Mouse (Mus musculus): Measurements from ENCODE around the gene Prr23a2.
"Not testable (repeated sequence)": the region's sequence is repeated elsewhere in the genome, so short reads cannot be mapped to it uniquely, and the experiment has no call there.

The Prr23a2 gene

GRCm38 (mm10) chr9:98856210-98856609, at the start of gene Prr23a2:
Gene Prr23a2, plus strand, starts transcription at chr9:98856494.
- no peak for DNase-seq (ENCODE audit: low read depth, low spot score)

GRCm38 (mm10) chr9:98807631-98808030, 48.7 kb upstream of the Prr23a2 start:
- no peak for DNase-seq (ENCODE audit: low read depth, low spot score)

DNA sequence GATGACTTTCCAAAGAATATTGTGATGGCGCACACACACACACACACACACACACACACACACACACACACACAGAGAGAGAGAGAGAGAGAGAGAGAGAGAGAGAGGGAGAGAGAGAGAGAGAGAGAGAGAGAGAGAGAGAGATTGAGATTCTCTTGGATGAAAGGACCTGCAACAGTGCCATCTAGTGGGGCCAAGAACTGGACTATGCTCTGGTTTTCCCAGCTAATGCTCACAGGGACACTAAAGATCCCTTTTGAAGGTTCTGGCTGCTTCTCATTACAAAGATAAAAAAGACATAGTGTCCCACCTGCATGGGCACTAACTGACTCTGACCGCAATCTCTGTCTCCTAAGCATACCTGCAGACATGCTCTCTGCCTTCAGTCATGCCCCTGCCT, 46.8 kb upstream of the Prr23a2 start:
- not testable (repeated sequence) for DNase-seq (ENCODE audit: low read depth, low spot score)

GRCm38 (mm10) chr9:98816066-98816465, 40.2 kb upstream of the Prr23a2 start:
- no peak for DNase-seq (ENCODE audit: low read depth, low spot score)

GRCm38 (mm10) chr9:98817592-98817991, 38.7 kb upstream of the Prr23a2 start:
- DNase-seq (ENCODE audit: low read depth, low spot score): no peak

- no peak for DNase-seq (ENCODE audit: low read depth, low spot score)
Observed at GRCm38 (mm10) chr9:98818971-98819370, 37.3 kb upstream of the Prr23a2 start.

DNA sequence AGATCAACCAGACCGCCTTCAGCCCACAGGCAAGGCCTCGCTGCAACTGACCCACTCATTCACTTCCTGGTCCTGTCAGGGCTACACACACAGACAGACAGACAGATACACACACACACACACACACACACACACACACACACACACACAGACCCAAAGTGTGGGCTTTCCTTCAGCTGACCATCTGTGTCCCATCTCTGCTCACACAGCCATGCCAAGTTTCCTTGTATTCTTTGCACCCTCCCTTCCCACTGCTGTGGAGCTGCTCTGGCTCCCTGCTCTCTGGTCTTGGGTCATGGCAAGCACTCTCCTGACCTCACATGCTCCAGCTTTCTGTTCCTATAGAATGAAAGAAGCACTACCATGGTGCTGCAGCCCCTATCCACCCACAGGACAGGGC, 36.8 kb upstream of the Prr23a2 start:
- no peak for DNase-seq (ENCODE audit: low read depth, low spot score)

- no peak for DNase-seq (ENCODE audit: low read depth, low spot score)
Observed at GRCm38 (mm10) chr9:98820461-98820860, 35.8 kb upstream of the Prr23a2 start.

- DNase-seq (ENCODE audit: low read depth, low spot score): no peak
Observed at GRCm38 (mm10) chr9:98821067-98821466, 35.2 kb upstream of the Prr23a2 start.

- DNase-seq (ENCODE audit: low read depth, low spot score): no peak
Observed at GRCm38 (mm10) chr9:98823805-98824204, 32.5 kb upstream of the Prr23a2 start.

GRCm38 (mm10) chr9:98829508-98829907, 26.8 kb upstream of the Prr23a2 start:
- no peak for DNase-seq (ENCODE audit: low read depth, low spot score)

DNA sequence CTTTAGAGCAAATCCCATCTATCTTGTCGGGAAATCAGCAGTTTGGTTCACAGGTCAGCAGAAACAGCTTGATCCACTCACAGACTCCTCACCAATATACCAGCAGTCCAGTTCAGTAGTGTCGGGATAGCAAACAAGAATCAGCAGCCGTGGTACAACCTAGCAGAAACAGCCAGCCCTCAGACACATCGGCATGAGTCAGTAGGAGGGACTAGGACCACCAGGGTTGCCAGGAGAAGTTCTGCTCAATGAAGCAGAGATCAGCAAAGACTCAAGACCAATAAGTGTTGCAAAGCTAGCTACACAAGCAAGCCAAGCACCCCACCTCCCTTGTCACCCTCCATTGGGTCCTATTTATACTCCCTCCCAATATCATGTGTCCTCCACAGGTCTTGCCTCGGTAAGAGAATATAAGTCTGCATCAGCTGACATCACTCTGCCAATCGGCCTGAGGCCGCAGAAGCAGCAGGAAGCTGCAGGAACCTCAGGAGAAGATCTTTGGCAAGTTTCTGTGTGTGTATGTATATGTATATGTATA, 18.7 kb upstream of the Prr23a2 start:
- no peak for DNase-seq (ENCODE audit: low read depth, low spot score)

GRCm38 (mm10) chr9:98842117-98842516, 14.2 kb upstream of the Prr23a2 start, which contains the start of gene Prr23a1:
Gene Prr23a1, plus strand, starts transcription at chr9:98842503.
- DNase-seq (ENCODE audit: low read depth, low spot score): no peak

- DNase-seq (ENCODE audit: low read depth, low spot score): no peak
Observed at GRCm38 (mm10) chr9:98863463-98863862, 7.2 kb downstream of the Prr23a2 start.

DNA sequence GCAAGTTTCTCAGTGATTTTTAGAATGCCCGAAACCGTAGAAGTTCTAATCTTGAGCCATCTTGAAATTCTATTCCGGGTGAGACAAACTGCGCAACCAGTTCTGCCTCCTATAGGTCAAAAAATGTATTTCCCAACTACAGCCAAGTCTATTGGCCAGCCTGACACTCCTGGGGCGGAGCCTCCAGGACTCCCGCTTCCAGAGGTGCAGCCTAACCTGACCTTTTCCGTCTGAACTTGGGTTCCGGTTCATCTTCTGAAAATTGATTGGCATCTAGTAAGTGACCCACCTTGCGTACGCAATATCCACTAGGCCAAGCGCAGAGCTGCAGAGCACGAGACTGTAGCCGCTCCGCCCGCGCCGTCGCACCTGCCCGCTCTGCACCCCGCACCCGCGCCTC, 8.3 kb downstream of the Prr23a2 start, which contains the start of gene Prr23a3:
Gene Prr23a3 (plus strand): TSS at position 197 of the 400 bp plus-strand sequence.
- no peak for DNase-seq (ENCODE audit: low read depth, low spot score)

DNA sequence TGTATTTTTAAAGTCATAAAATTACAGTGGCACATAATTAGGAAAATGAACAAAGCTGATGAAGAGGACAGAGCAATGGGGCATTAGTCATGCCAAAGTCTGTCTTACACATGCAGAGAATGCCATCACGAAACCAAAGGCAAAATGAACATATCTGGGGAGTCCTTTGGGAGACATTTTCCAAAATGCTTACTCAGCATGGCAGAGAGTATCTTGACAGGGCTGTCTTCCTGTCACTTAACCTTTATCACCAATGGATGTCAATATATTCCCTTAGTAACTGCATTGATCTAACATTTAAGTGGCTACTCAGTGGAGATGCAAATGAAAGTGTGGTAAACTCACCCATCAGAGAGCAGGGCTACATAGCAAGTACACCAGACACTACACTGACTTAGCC, 45.2 kb downstream of the Prr23a2 start:
- DNase-seq (ENCODE audit: low read depth, low spot score): no peak

DNA sequence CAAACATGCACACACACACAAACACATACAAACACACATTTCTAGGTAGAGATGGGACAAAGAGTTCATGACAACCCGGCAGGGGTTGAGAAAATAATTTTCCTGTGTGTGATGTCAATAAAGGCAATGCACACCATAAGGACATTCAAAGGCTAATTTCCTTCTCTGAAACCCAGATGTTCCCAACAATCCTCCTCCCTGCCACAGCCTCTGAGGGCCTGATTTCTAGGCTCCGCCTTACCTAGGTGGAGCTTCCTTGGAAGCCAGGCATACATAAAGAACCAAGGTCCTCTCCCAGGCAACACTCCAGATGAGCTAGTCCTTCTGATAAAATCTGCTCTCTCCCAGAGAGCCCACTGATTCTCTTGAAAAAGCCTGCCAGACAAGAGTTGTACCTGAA, 46.5 kb downstream of the Prr23a2 start, which contains the start of gene 7420426K07Rik:
Gene 7420426K07Rik (plus strand): TSS at position 301 of the 400 bp plus-strand sequence.
- DNase-seq (ENCODE audit: low read depth, low spot score): no peak

All from CD4-positive helper T cell, adult 2 months (primary cell).